Mouse (Mus musculus) heart, embryonic 15.5 days (tissue): ENCODE data around the gene Kcmf1. TPM values are rescaled to one million over a fixed set of nuclear protein-coding genes. Genes with fewer than 3 reads are reported as not detected.
"Not testable (repeated sequence)": the region's sequence is repeated elsewhere in the genome, so short reads cannot be mapped to it uniquely, and the experiment has no call there.

Source experiments
- ATAC-seq: fragments of 200-750 bp; cut with Nextera tagmentation; replicated peaks from 2 replicates; pipeline ENCODE4 v1.8.0; 2017; ENCODE audit warnings: low read depth, moderate TSS enrichment; ENCODE audit not compliant: insufficient number of reproducible peaks, insufficient read depth, low FRiP score
- H3K27ac ChIP-seq: fragments of 300-500 bp; sonication (generic); 2 replicates; pipeline ENCODE4 v1.5.1; 2015; ENCODE audit warnings: mild to moderate bottlenecking, inconsistent platforms
- H3K27me3 ChIP-seq: fragments of 300-500 bp; sonication (generic); 2 replicates; pipeline ENCODE4 v1.6.1; 2015; ENCODE audit warnings: inconsistent platforms
- H3K36me3 ChIP-seq: fragments of 300-500 bp; sonication (generic); 2 replicates; pipeline ENCODE4 v1.6.1; 2015; ENCODE audit warnings: mild to moderate bottlenecking, inconsistent platforms
- H3K4me1 ChIP-seq: fragments of 300-500 bp; sonication (generic); replicated peaks from 2 replicates; pipeline ENCODE4 v1.6.1; 2015; ENCODE audit warnings: inconsistent platforms
- H3K4me2 ChIP-seq: fragments of 300-500 bp; sonication (generic); 2 replicates; pipeline ENCODE4 v1.6.1; 2015; ENCODE audit warnings: inconsistent platforms, mild to moderate bottlenecking, moderate library complexity
- H3K4me3 ChIP-seq: fragments of 300-500 bp; sonication (generic); 2 replicates; pipeline ENCODE4 v1.5.1; 2015; ENCODE audit warnings: mild to moderate bottlenecking, inconsistent platforms
- H3K9ac ChIP-seq: fragments of 300-500 bp; sonication (generic); 2 replicates; pipeline ENCODE4 v1.6.1; 2015; ENCODE audit warnings: mild to moderate bottlenecking, inconsistent platforms
- H3K9me3 ChIP-seq: fragments of 300-500 bp; sonication (generic); replicated peaks from 2 replicates; pipeline ENCODE4 v1.6.1; 2016; ENCODE audit warnings: inconsistent platforms
- WGBS: fragments of 180-500 bp; shearing (Covaris S2); methylation state at CpG from one replicate; pipeline ENCODE4 v1.1.7; 2015; ENCODE audit warnings: mixed read lengths; 5-methylcytosine and 5-hydroxymethylcytosine counted together
- polyA plus RNA-seq: library from polyadenylated mRNA; unstranded; fragments of >200 nt; fragmentation: Nextera tagmentation; extraction: Ambion mirVana; gene quantifications from 2 replicates; pipeline ENCODE4 v1.2.1, GENCODE M21; 2015

The Kcmf1 gene
- polyA plus RNA-seq, 1 experiment from 2014 or later: 40.7 TPM

- Histone ChIP-seq H3K9ac (no peak overlapping the region), H3K4me1 (no peaks in the 10 kb centered on the region), H3K4me2 (no peak overlapping the region), H3K36me3 (peaks cover 45% of the 10 kb centered on the region), H3K27me3 (no peaks in the 10 kb centered on the region), H3K4me3 (no peak overlapping the region), H3K9me3 (no peaks in the 10 kb centered on the region), H3K27ac (no peak overlapping the region)
- ATAC-seq: no peak
- WGBS: 89% methylated on average over 13 of the region's 13 CpGs
These were observed 58.7 kb downstream of the Kcmf1 start for GRCm38 (mm10) chr6:72840867-72841780.

- no peak for ATAC-seq
- 88% methylated on average over 4 of the region's 4 CpGs for WGBS
These were observed 62.0 kb downstream of the Kcmf1 start for GRCm38 (mm10) chr6:72837756-72838155.

GRCm38 (mm10) chr6:72834518-72834917 is 65.3 kb downstream of the Kcmf1 start:
- H3K4me2 ChIP-seq: no peak overlapping the region
- ATAC-seq: no peak
- 58% methylated on average over 4 of the region's 4 CpGs for WGBS
- no peak overlapping the region for H3K4me3 ChIP-seq
- no peaks in the 10 kb centered on the region for H3K9me3 ChIP-seq
- H3K27me3 ChIP-seq: no peaks in the 10 kb centered on the region
- no peaks in the 10 kb centered on the region for H3K4me1 ChIP-seq
- no peak overlapping the region for H3K27ac ChIP-seq
- no peaks in the 10 kb centered on the region for H3K36me3 ChIP-seq
- no peak overlapping the region for H3K9ac ChIP-seq

More at GRCm38 (mm10) chr6:72837756-72838155, 62.0 kb downstream of the Kcmf1 start:
- H3K4me2 ChIP-seq: no peak overlapping the region
- no peaks in the 10 kb centered on the region for H3K4me1 ChIP-seq
- no peaks in the 10 kb centered on the region for H3K27me3 ChIP-seq
- H3K9me3 ChIP-seq: no peaks in the 10 kb centered on the region
- no peak overlapping the region for H3K27ac ChIP-seq
- H3K4me3 ChIP-seq: no peak overlapping the region
- no peak overlapping the region for H3K9ac ChIP-seq
- H3K36me3 ChIP-seq: peaks cover 23% of the 10 kb centered on the region; the same call in 1 of the 2 replicates

- Histone ChIP-seq H3K9ac (no peak overlapping the region), H3K4me3 (no peak overlapping the region), H3K27me3 (no peaks in the 10 kb centered on the region), H3K4me2 (no peak overlapping the region), H3K36me3 (no peaks in the 10 kb centered on the region), H3K9me3 (no peaks in the 10 kb centered on the region), H3K27ac (no peak overlapping the region), H3K4me1 (no peaks in the 10 kb centered on the region)
- WGBS: 42% methylated on average over 3 of the region's 3 CpGs
- ATAC-seq: no peak
These were observed 67.9 kb downstream of the Kcmf1 start for GRCm38 (mm10) chr6:72831858-72832257.

- ATAC-seq: no peak
- H3K9me3 ChIP-seq: no peaks in the 10 kb centered on the region
- no peaks in the 10 kb centered on the region for H3K4me1 ChIP-seq
- 14% methylated on average over 3 of the region's 3 CpGs for WGBS
- no peak overlapping the region for H3K27ac ChIP-seq
- no peak overlapping the region for H3K9ac ChIP-seq
- no peak overlapping the region for H3K4me3 ChIP-seq
- H3K36me3 ChIP-seq: no peaks in the 10 kb centered on the region
- H3K4me2 ChIP-seq: no peak overlapping the region
- H3K27me3 ChIP-seq: no peaks in the 10 kb centered on the region
These were observed 68.5 kb downstream of the Kcmf1 start for GRCm38 (mm10) chr6:72831276-72831675.

- 76% methylated on average over 3 of the region's 3 CpGs for WGBS
- no peaks in the 10 kb centered on the region for H3K36me3 ChIP-seq
- no peaks in the 10 kb centered on the region for H3K9me3 ChIP-seq
- H3K4me2 ChIP-seq: no peak overlapping the region
- H3K4me1 ChIP-seq: peaks cover 10% of the 10 kb centered on the region
- no peak for ATAC-seq
- no peak overlapping the region for H3K9ac ChIP-seq
- no peak overlapping the region for H3K4me3 ChIP-seq
- no peaks in the 10 kb centered on the region for H3K27me3 ChIP-seq
- no peak overlapping the region for H3K27ac ChIP-seq
These were observed 70.9 kb downstream of the Kcmf1 start for GRCm38 (mm10) chr6:72828857-72829256.

- peak overlapping the region; percentile 30; the same call in 1 of the 2 replicates for H3K4me2 ChIP-seq
- H3K27me3 ChIP-seq, H3K27ac ChIP-seq: not testable (repeated sequence)
These were observed 71.7 kb downstream of the Kcmf1 start for GRCm38 (mm10) chr6:72828037-72828436.

GRCm38 (mm10) chr6:72825762-72826161 is 74.0 kb downstream of the Kcmf1 start:
- Histone ChIP-seq H3K9me3 (no peaks in the 10 kb centered on the region), H3K27ac (no peak overlapping the region), H3K4me3 (no peak overlapping the region), H3K36me3 (no peaks in the 10 kb centered on the region), H3K4me2 (no peak overlapping the region), H3K4me1 (peaks cover 10% of the 10 kb centered on the region), H3K9ac (no peak overlapping the region), H3K27me3 (no peaks in the 10 kb centered on the region)
- ATAC-seq: no peak
- 51% methylated on average over 9 of the region's 9 CpGs for WGBS

More at GRCm38 (mm10) chr6:72828037-72828436, 71.7 kb downstream of the Kcmf1 start:
- ATAC-seq, H3K4me3 ChIP-seq, H3K9me3 ChIP-seq, H3K9ac ChIP-seq, H3K4me1 ChIP-seq, H3K36me3 ChIP-seq: not testable (repeated sequence)
- WGBS: 7% methylated on average over 9 of the region's 9 CpGs

- 6% methylated on average over 26 of the region's 26 CpGs for WGBS
- Histone ChIP-seq H3K36me3 (no peaks in the 10 kb centered on the region), H3K4me3 (peak overlapping the region; percentile 40), H3K4me1 (peaks cover 10% of the 10 kb centered on the region), H3K9ac (peak overlapping the region; percentile 43), H3K27me3 (no peaks in the 10 kb centered on the region), H3K27ac (peak overlapping the region; percentile 48), H3K9me3 (no peaks in the 10 kb centered on the region), H3K4me2 (peak overlapping the region; percentile 64)
- peak; percentile 68 for ATAC-seq
These were observed 74.6 kb downstream of the Kcmf1 start for GRCm38 (mm10) chr6:72824971-72825737.

- no peaks in the 10 kb centered on the region for H3K4me1 ChIP-seq
These were observed 86.3 kb downstream of the Kcmf1 start for GRCm38 (mm10) chr6:72813456-72813855.

GRCm38 (mm10) chr6:72810248-72810647 is 89.5 kb downstream of the Kcmf1 start:
- H3K4me3 ChIP-seq: no peak overlapping the region
- no peaks in the 10 kb centered on the region for H3K27me3 ChIP-seq
- H3K4me2 ChIP-seq: no peak overlapping the region
- ATAC-seq: no peak
- no peaks in the 10 kb centered on the region for H3K36me3 ChIP-seq
- no peak overlapping the region for H3K9ac ChIP-seq
- H3K27ac ChIP-seq: no peak overlapping the region
- H3K9me3 ChIP-seq: no peaks in the 10 kb centered on the region
- H3K4me1 ChIP-seq: no peaks in the 10 kb centered on the region
- 59% methylated on average over 7 of the region's 7 CpGs for WGBS

More at GRCm38 (mm10) chr6:72813456-72813855, 86.3 kb downstream of the Kcmf1 start:
- Histone ChIP-seq H3K9ac (no peak overlapping the region), H3K27ac (no peak overlapping the region), H3K9me3 (no peaks in the 10 kb centered on the region), H3K36me3 (no peaks in the 10 kb centered on the region), H3K4me2 (no peak overlapping the region), H3K27me3 (no peaks in the 10 kb centered on the region), H3K4me3 (no peak overlapping the region)
- ATAC-seq: no peak
- WGBS: 73% methylated on average over 9 of the region's 9 CpGs
